Mouse (Mus musculus) liver, embryonic 14.5 days (tissue): ENCODE results near the gene Glt1d1. TPM values are rescaled to one million over a fixed set of nuclear protein-coding genes. Genes with fewer than 3 reads are reported as not detected.

ENCODE experiments used
- ATAC-seq: fragments of 200-750 bp; cut with Nextera tagmentation; 2 replicates; pipeline ENCODE4 v1.8.0; 2017; ENCODE audit warnings: moderate number of reproducible peaks, mild to moderate bottlenecking, moderate library complexity; ENCODE audit not compliant: insufficient read depth
- DNase-seq, 3 experiments: peaks; one replicate each; pipeline ENCODE4 v3.0.0-alpha.2; 2012 to 2013; ENCODE audit warnings: low read depth in 3 of 3, low spot score in 3 of 3
- H3K27ac ChIP-seq: fragments of 300-500 bp; sonication (generic); 2 replicates; pipeline ENCODE4 v1.5.1; 2014; ENCODE audit warnings: moderate library complexity, mild to moderate bottlenecking, control low read depth, inconsistent platforms
- H3K27me3 ChIP-seq: fragments of 300-500 bp; sonication (generic); 2 replicates; pipeline ENCODE4 v1.6.1; 2014; ENCODE audit warnings: mild to moderate bottlenecking, low read length, moderate library complexity; ENCODE audit not compliant: control insufficient read depth, insufficient read depth
- H3K36me3 ChIP-seq: fragments of 300-500 bp; sonication (generic); replicated peaks from 2 replicates; pipeline ENCODE4 v1.6.1; 2014; ENCODE audit warnings: low read depth; ENCODE audit not compliant: control insufficient read depth, insufficient read depth
- H3K4me1 ChIP-seq, 2 experiments: fragments of 200-500 bp in 1 of 2; fragments of 300-500 bp in 1 of 2; sonication (generic) in 1 of 2; replicated peaks; 2 replicates each; pipeline ENCODE4 v1.6.1; 2012 to 2014; ENCODE audit warnings: antibody characterized with exemption in 1 of 2, inconsistent platforms in 1 of 2, low read length in 1 of 2; ENCODE audit not compliant: control insufficient read depth in 2 of 2, insufficient read depth in 2 of 2
- H3K4me2 ChIP-seq: fragments of 300-500 bp; sonication (generic); 2 replicates; pipeline ENCODE4 v1.6.1; 2014; ENCODE audit warnings: low read depth, mild to moderate bottlenecking, control low read depth, moderate library complexity
- H3K4me3 ChIP-seq, 2 experiments: fragments of 200-500 bp in 1 of 2; fragments of 300-500 bp in 1 of 2; sonication (generic) in 1 of 2; 2 replicates each; pipeline ENCODE4 v1.5.1; 2012 to 2014; ENCODE audit warnings: low read depth in 2 of 2, low read length in 2 of 2, mild to moderate bottlenecking in 2 of 2, control low read depth in 1 of 2, inconsistent platforms in 1 of 2, moderate library complexity in 1 of 2; ENCODE audit not compliant: insufficient read depth in 1 of 2
- H3K9ac ChIP-seq: fragments of 300-500 bp; sonication (generic); replicated peaks from 2 replicates; pipeline ENCODE4 v1.6.1; 2014; ENCODE audit warnings: mild to moderate bottlenecking, control low read depth, moderate library complexity
- H3K9me3 ChIP-seq: fragments of 300-500 bp; sonication (generic); 2 replicates; pipeline ENCODE4 v1.6.1; 2016; ENCODE audit warnings: low read length, mixed read lengths; ENCODE audit not compliant: control insufficient read depth
- CTCF ChIP-seq: IDR thresholded peaks from 2 replicates; pipeline ENCODE4 v1.5.1; 2016; ENCODE audit warnings: antibody characterized with exemption, low read depth, control low read depth
- EP300 ChIP-seq: IDR thresholded peaks from 2 replicates; pipeline ENCODE4 v1.6.1; 2016; ENCODE audit warnings: antibody characterized with exemption, low read depth
- WGBS: fragments of 180-500 bp; shearing (Covaris S2); extraction: QIAGEN DNeasy Blood & Tissue Kit; methylation state at CpG from one replicate; pipeline ENCODE4 v1.1.7; 2014; ENCODE audit not compliant: insufficient replicate concordance; 5-methylcytosine and 5-hydroxymethylcytosine counted together
- polyA plus RNA-seq, 2 experiments: library from polyadenylated mRNA; depleted of rRNA in 1 of 2; stranded (reverse) in 1 of 2; unstranded in 1 of 2; fragments of >200 nt; fragmentation: Nextera tagmentation in 1 of 2; extraction: Ambion mirVana in 1 of 2; gene quantifications; 2 replicates each; pipeline versions ENCODE4 v1.2.1 to v1.2.3; 2012 to 2014

Gene Glt1d1
- polyA plus RNA-seq, 2 experiments: 0.13 TPM; not detected in 1

DNA sequence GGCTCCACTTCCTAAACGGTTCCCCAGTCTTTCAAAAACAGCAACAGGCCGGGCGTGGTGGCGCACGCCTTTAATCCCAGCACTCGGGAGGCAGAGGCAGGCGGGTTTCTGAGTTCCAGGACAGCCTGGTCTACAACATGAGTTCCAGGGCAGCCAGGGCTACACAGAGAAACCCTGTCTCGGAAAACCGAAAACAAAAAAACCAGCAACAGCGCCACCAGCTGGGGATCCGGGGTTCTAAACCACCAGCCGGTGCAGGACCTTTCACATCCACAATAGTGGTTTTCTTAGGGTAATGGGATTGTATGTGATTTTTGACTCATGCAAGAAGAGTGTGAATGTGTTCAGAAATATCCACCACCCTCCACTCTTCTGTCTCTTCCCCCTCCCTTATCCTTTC lies 4.8 kb upstream of the Glt1d1 start:
- Histone ChIP-seq H3K9me3 (no peaks in the 10 kb centered on the region), H3K4me3 (no peak overlapping the region), H3K27ac (no peak overlapping the region), H3K27me3 (peaks cover 9% of the 10 kb centered on the region), H3K4me2 (no peak overlapping the region), H3K4me1 (no peaks in the 10 kb centered on the region), H3K9ac (no peak overlapping the region), H3K36me3 (no peaks in the 10 kb centered on the region)
- TF ChIP-seq CTCF (no peak), EP300 (no peak)
- ATAC-seq: no peak
- WGBS: 67% methylated on average over 12 of the region's 12 CpGs
- no peak for DNase-seq

DNA sequence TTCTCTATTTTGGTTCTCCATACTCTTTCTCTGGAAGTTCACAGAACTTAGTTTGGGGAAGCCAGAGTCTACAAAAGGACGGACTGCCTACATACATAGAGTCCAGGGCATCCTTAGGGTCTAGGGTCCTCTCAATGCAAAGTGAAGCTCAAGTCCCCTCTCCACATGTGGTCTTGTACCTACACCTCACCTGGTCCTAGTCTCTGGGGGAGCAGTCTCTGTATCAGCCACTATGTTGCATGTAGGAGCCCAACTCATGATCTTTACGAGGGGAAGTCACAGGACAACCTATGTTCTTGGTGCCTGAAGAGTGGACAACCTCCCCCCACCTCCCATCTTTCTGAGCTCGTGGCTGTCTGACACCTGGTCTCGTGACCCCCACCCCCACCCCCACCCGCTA lies 391 bp upstream of the Glt1d1 start:
- no peak for TF ChIP-seq CTCF
- TF ChIP-seq EP300: no peak
- no peak overlapping the region for H3K9ac ChIP-seq
- no peaks in the 10 kb centered on the region for H3K4me1 ChIP-seq
- H3K4me3 ChIP-seq: no peak overlapping the region
- H3K9me3 ChIP-seq: no peaks in the 10 kb centered on the region
- no peak for DNase-seq
- H3K27me3 ChIP-seq: peaks cover 21% of the 10 kb centered on the region
- H3K36me3 ChIP-seq: no peaks in the 10 kb centered on the region
- WGBS: 10% methylated on average over 5 of the region's 5 CpGs
- H3K4me2 ChIP-seq: no peak overlapping the region
- no peak overlapping the region for H3K27ac ChIP-seq
- ATAC-seq: no peak

DNA sequence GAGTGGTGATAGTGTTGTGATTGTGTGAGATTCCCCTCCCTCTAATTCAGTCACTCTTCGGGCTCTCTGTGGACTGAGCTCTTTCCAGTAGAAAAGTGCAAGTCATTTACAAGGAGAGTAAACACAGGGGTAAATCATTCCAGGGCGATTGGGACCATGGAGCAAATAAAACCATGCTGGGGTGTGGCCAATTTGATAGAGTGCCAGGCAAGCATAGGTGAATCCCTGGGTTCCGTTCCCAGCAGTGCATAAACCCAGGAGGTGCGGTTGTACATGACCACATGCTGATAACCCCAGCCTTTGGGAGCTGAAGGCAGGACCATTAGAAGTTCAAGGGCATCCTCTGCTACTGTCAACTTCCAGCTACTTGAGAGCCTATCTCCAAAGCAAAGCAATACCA lies 1.1 kb downstream of the Glt1d1 start:
- TF ChIP-seq CTCF (no peak), EP300 (no peak)
- 26% methylated on average over 4 of the region's 4 CpGs for WGBS
- H3K9ac ChIP-seq: no peak overlapping the region
- H3K27me3 ChIP-seq: peaks cover 21% of the 10 kb centered on the region
- no peak overlapping the region for H3K4me3 ChIP-seq
- no peak overlapping the region for H3K27ac ChIP-seq
- H3K4me1 ChIP-seq: peaks cover 0 to 1% of the 10 kb centered on the region in 2 experiments; a peak in 1 of 4 replicates
- no peak for DNase-seq
- H3K4me2 ChIP-seq: peak overlapping the region; percentile 49; the same call in 1 of the 2 replicates
- H3K36me3 ChIP-seq: no peaks in the 10 kb centered on the region
- H3K9me3 ChIP-seq: no peaks in the 10 kb centered on the region
- ATAC-seq: no peak

DNA sequence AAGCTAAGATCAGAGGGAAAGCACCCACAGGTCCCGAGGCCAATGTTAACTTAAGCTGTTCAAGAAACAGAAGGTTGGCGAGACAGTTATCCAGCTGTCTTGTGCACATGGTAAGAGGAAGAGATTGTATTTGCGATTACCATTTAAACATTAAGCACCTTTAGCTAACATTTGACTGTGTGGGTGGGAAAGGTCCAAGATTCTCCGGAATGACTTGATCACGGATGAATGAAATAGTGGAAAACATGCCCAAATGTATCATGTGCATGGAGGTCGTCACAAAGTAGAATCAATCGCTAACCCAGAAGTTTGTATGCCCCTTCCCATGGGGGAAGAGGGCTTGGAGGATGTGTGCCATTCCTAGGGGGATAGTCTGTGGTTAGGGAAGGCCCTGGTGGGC lies 1.6 kb downstream of the Glt1d1 start:
- Histone ChIP-seq H3K9ac (no peak overlapping the region), H3K4me3 (no peak overlapping the region), H3K4me2 (no peak overlapping the region), H3K36me3 (no peaks in the 10 kb centered on the region), H3K27me3 (peaks cover 21% of the 10 kb centered on the region), H3K9me3 (no peaks in the 10 kb centered on the region), H3K4me1 (peaks cover 0 to 1% of the 10 kb centered on the region in 2 experiments; a peak in 1 of 4 replicates), H3K27ac (no peak overlapping the region)
- WGBS: 64% methylated on average over 7 of the region's 7 CpGs
- ATAC-seq (no peak), DNase-seq (no peak)
- TF ChIP-seq EP300: no peak
- TF ChIP-seq CTCF: no peak

DNA sequence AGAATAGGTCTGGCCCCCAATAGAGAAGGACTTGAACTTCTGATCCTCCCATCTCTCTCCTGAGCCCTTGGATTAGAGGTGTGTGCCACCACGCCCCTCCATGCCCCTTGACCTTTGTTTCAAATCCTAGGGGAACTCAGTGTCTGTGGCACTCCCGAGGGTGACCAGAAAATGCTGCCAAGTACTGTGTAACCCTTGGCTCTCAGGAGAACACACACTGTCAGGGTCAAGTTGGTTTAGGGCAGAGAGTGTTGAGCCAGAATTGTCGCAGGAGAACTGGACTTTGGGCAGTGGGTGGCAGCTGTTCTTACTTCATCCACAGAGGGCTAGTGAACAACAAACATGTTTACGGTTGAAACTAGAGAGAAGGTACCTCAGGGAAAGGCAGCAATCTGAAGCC lies 5.6 kb downstream of the Glt1d1 start:
- ATAC-seq: no peak
- WGBS: 52% methylated on average over 4 of the region's 4 CpGs
- H3K9ac ChIP-seq: no peak overlapping the region
- TF ChIP-seq EP300: no peak
- H3K36me3 ChIP-seq: no peaks in the 10 kb centered on the region
- H3K4me1 ChIP-seq: peaks cover 0 to 1% of the 10 kb centered on the region in 2 experiments; a peak in 1 of 4 replicates
- H3K4me3 ChIP-seq: no peak overlapping the region
- no peak overlapping the region for H3K27ac ChIP-seq
- DNase-seq: no peak
- H3K4me2 ChIP-seq: no peak overlapping the region
- H3K27me3 ChIP-seq: peaks cover 8% of the 10 kb centered on the region; the same call in 1 of the 2 replicates
- H3K9me3 ChIP-seq: peaks cover 2% of the 10 kb centered on the region; the same call in 1 of the 2 replicates
